24 mouse cellular contexts compared by ENCODE assay signal in genomic region chr11:94244385-94244784, GRCm38 (mm10). TPM values are rescaled to one million over a fixed set of nuclear protein-coding genes. Genes with fewer than 3 reads are reported as not detected.
DNase-seq lines count a peak whose midpoint lies in the region; ATAC-seq lines count a peak whose summit lies in the region.
"Had no signal": no experiment of that assay in that cellular context is flagged by ENCODE, and none has a peak within 500 bp of the region (broad histone marks: within the 10 kb centered on the region; RNA-seq: fewer than 3 reads in every experiment).

No protein-coding gene starts in this region.

- H3K36me3 ChIP-seq in midbrain, embryonic 14.5 days (ENCODE audit: control insufficient read depth, insufficient read depth, low read length): no peaks in the 10 kb centered on the region
- H3K36me3 ChIP-seq in midbrain, embryonic 11.5 days (ENCODE audit: control insufficient read depth, insufficient read depth, low read length): no peaks in the 10 kb centered on the region
- no peaks in the 10 kb centered on the region for H3K36me3 ChIP-seq in embryonic facial prominence, embryonic 13.5 days
- H3K36me3 ChIP-seq in hindbrain, embryonic 15.5 days: no peaks in the 10 kb centered on the region
- H3K36me3 ChIP-seq in limb, embryonic 15.5 days: no peaks in the 10 kb centered on the region
- H3K36me3 ChIP-seq: heart, embryonic 12.5 days had no signal

- no peaks in the 10 kb centered on the region for H3K9me3 ChIP-seq in midbrain, embryonic 14.5 days (ENCODE audit: control insufficient read depth, low read length)
- H3K9me3 ChIP-seq in midbrain, embryonic 11.5 days (ENCODE audit: control insufficient read depth, low read length): no peaks in the 10 kb centered on the region
- H3K9me3 ChIP-seq in embryonic facial prominence, embryonic 13.5 days: no peaks in the 10 kb centered on the region
- H3K9me3 ChIP-seq in hindbrain, embryonic 15.5 days: no peaks in the 10 kb centered on the region
- H3K9me3 ChIP-seq in limb, embryonic 15.5 days: no peaks in the 10 kb centered on the region
- H3K9me3 ChIP-seq: heart, embryonic 12.5 days had no signal

- H3K9ac ChIP-seq in midbrain, embryonic 14.5 days (replicated peaks; ENCODE audit: low read length): no peak overlapping the region
- H3K9ac ChIP-seq in midbrain, embryonic 11.5 days (ENCODE audit: low read length): no peak overlapping the region
- 0 out of 2 replicates have a peak overlapping the region, but pooled peaks have one; percentile 22 for H3K9ac ChIP-seq in embryonic facial prominence, embryonic 13.5 days
- no peak overlapping the region for H3K9ac ChIP-seq in hindbrain, embryonic 15.5 days
- H3K9ac ChIP-seq in limb, embryonic 15.5 days: no peak overlapping the region
- H3K9ac ChIP-seq: heart, embryonic 12.5 days had no signal

- ATAC-seq in midbrain, embryonic 14.5 days (ENCODE audit: low FRiP score, low TSS enrichment): no peak
- no peak for ATAC-seq in midbrain, embryonic 11.5 days (ENCODE audit: low FRiP score)
- no peak for ATAC-seq in embryonic facial prominence, embryonic 13.5 days (ENCODE audit: insufficient number of reproducible peaks, insufficient read depth, low FRiP score, low TSS enrichment, low read depth)
- ATAC-seq in hindbrain, embryonic 15.5 days (ENCODE audit: low FRiP score, low read depth): no peak
- no peak for ATAC-seq in limb, embryonic 15.5 days (ENCODE audit: insufficient number of reproducible peaks, low FRiP score, low TSS enrichment, low read depth)

- H3K4me2 ChIP-seq in midbrain, embryonic 14.5 days (ENCODE audit: low read length): no peak overlapping the region
- no peak overlapping the region for H3K4me2 ChIP-seq in midbrain, embryonic 11.5 days
- H3K4me2 ChIP-seq in embryonic facial prominence, embryonic 13.5 days: peak overlapping the region; percentile 43
- H3K4me2 ChIP-seq in hindbrain, embryonic 15.5 days: no peak overlapping the region
- H3K4me2 ChIP-seq in limb, embryonic 15.5 days: no peak overlapping the region
- H3K4me2 ChIP-seq: liver, embryonic 11.5 days had no signal

- H3K4me1 ChIP-seq in midbrain, embryonic 14.5 days (ENCODE audit: control insufficient read depth, insufficient read depth, low read length): peaks cover 26% of the 10 kb centered on the region
- H3K4me1 ChIP-seq in midbrain, embryonic 11.5 days (ENCODE audit: control insufficient read depth, insufficient read depth, low read length): peaks cover 20% of the 10 kb centered on the region
- H3K4me1 ChIP-seq in embryonic facial prominence, embryonic 13.5 days: peaks cover 75% of the 10 kb centered on the region
- H3K4me1 ChIP-seq in hindbrain, embryonic 15.5 days (replicated peaks): peaks cover 37% of the 10 kb centered on the region
- peaks cover 76% of the 10 kb centered on the region for H3K4me1 ChIP-seq in limb, embryonic 15.5 days

- H3K27ac ChIP-seq in midbrain, embryonic 14.5 days (replicated peaks; ENCODE audit: low read depth, low read length): no peak overlapping the region
- H3K27ac ChIP-seq in midbrain, embryonic 11.5 days (ENCODE audit: low read depth, low read length): no peak overlapping the region
- peak overlapping the region; percentile 95 for H3K27ac ChIP-seq in embryonic facial prominence, embryonic 13.5 days
- H3K27ac ChIP-seq in hindbrain, embryonic 15.5 days (replicated peaks): 0 out of 2 replicates have a peak overlapping the region, but pooled peaks have one; percentile 23
- H3K27ac ChIP-seq in limb, embryonic 15.5 days: peak overlapping the region; percentile 93

- WGBS in midbrain, embryonic 14.5 days: 40% methylated on average over 9 of the region's 9 CpGs
- WGBS in midbrain, embryonic 11.5 days: 63% methylated on average over 9 of the region's 9 CpGs
- 18% methylated on average over 9 of the region's 9 CpGs for WGBS in embryonic facial prominence, embryonic 13.5 days
- 52% methylated on average over 9 of the region's 9 CpGs for WGBS in hindbrain, embryonic 15.5 days
- WGBS in limb, embryonic 15.5 days: 40% methylated on average over 9 of the region's 9 CpGs

- DNase-seq in midbrain, embryonic 14.5 days: peak; percentile 53
- no peak for DNase-seq in midbrain, embryonic 11.5 days (ENCODE audit: low spot score, missing footprints)
- no peak for DNase-seq in urinary bladder, postnatal 36 days (ENCODE audit: low spot score in 2 of 2)
- DNase-seq in left cerebral cortex, postnatal 4 days: no peak
- no peak for DNase-seq in embryo, embryonic 9.5 days (ENCODE audit: extremely low spot score)
- DNase-seq: gastrocnemius, postnatal 10 days; heart, adult 11 months; heart, postnatal 14 days; kidney, adult 8-10 months; lung, adult 18-20 months had no signal

- intact Hi-C loops in left cerebral cortex, postnatal 4 days (cut with DNase I): no loop called here

- H3K27me3 ChIP-seq in midbrain, embryonic 14.5 days (ENCODE audit: control insufficient read depth, insufficient read depth, low read length): no peaks in the 10 kb centered on the region
- H3K27me3 ChIP-seq in midbrain, embryonic 11.5 days (ENCODE audit: control insufficient read depth, insufficient read depth, low read length): no peaks in the 10 kb centered on the region; the same call in 1 of the 2 replicates
- H3K27me3 ChIP-seq in embryonic facial prominence, embryonic 13.5 days: no peaks in the 10 kb centered on the region
- H3K27me3 ChIP-seq in hindbrain, embryonic 15.5 days: no peaks in the 10 kb centered on the region
- no peaks in the 10 kb centered on the region for H3K27me3 ChIP-seq in limb, embryonic 15.5 days

- no peak overlapping the region for H3K4me3 ChIP-seq in midbrain, embryonic 14.5 days (replicated peaks; ENCODE audit: low read depth, low read length)
- H3K4me3 ChIP-seq in midbrain, embryonic 11.5 days (ENCODE audit: low read depth, low read length): no peak overlapping the region
- no peak overlapping the region for H3K4me3 ChIP-seq in embryonic facial prominence, embryonic 13.5 days
- no peak overlapping the region for H3K4me3 ChIP-seq in hindbrain, embryonic 15.5 days
- H3K4me3 ChIP-seq in limb, embryonic 15.5 days: no peak overlapping the region
- H3K4me3 ChIP-seq: heart, embryonic 12.5 days had no signal

RNA-seq across cellular contexts. Expression of gene Wfikkn2, which starts 1.4 kb away (rescaled TPM):
- 0.47 and 2.0 TPM in 2 replicates for polyA plus RNA-seq in midbrain, embryonic 14.5 days (2014; fragmentation: Nextera tagmentation; extraction: Ambion mirVana)
- 1.7 and 1.8 TPM in 2 replicates for polyA plus RNA-seq in midbrain, embryonic 11.5 days (2014; fragmentation: Nextera tagmentation; extraction: Ambion mirVana)
- polyA plus RNA-seq in embryonic facial prominence, embryonic 13.5 days (2015; fragmentation: Nextera tagmentation; extraction: Ambion mirVana): 9.3 and 9.8 TPM in 2 replicates
- polyA plus RNA-seq in hindbrain, embryonic 15.5 days (2015; fragmentation: Nextera tagmentation; extraction: Ambion mirVana): 6.6 and 7.9 TPM in 2 replicates
- 12.9 and 13.5 TPM in 2 replicates for polyA plus RNA-seq in limb, embryonic 15.5 days (2015; fragmentation: Nextera tagmentation; extraction: Ambion mirVana)
- total RNA-seq in left cerebral cortex, postnatal 4 days (2021): 1 to 10 TPM; 1.0 to 1.8 TPM

RNA-seq across cellular contexts. Expression of gene Tob1, which starts 33.1 kb away (rescaled TPM):
- 29.5 and 34.7 TPM in 2 replicates for polyA plus RNA-seq in midbrain, embryonic 14.5 days (2014; fragmentation: Nextera tagmentation; extraction: Ambion mirVana)
- 33.1 and 33.5 TPM in 2 replicates for polyA plus RNA-seq in midbrain, embryonic 11.5 days (2014; fragmentation: Nextera tagmentation; extraction: Ambion mirVana)
- polyA plus RNA-seq in embryonic facial prominence, embryonic 13.5 days (2015; fragmentation: Nextera tagmentation; extraction: Ambion mirVana): 25.9 and 26.7 TPM in 2 replicates
- 32.8 and 35.6 TPM in 2 replicates for polyA plus RNA-seq in hindbrain, embryonic 15.5 days (2015; fragmentation: Nextera tagmentation; extraction: Ambion mirVana)
- polyA plus RNA-seq in limb, embryonic 15.5 days (2015; fragmentation: Nextera tagmentation; extraction: Ambion mirVana): 43.1 and 47.6 TPM in 2 replicates
- total RNA-seq in left cerebral cortex, postnatal 4 days (2021): 10 to 100 TPM; 27.3 to 28.3 TPM

RNA-seq across cellular contexts. Expression of gene Gm21885, which starts 37.3 kb away (rescaled TPM):
- 0.50 and 0.57 TPM in 2 replicates for polyA plus RNA-seq in midbrain, embryonic 14.5 days (2014; fragmentation: Nextera tagmentation; extraction: Ambion mirVana)
- polyA plus RNA-seq in midbrain, embryonic 11.5 days (2014; fragmentation: Nextera tagmentation; extraction: Ambion mirVana): 0.34 and 0.43 TPM in 2 replicates
- 0.37 TPM in 1 of 2 replicates, not detected in the other for polyA plus RNA-seq in embryonic facial prominence, embryonic 13.5 days (2015; fragmentation: Nextera tagmentation; extraction: Ambion mirVana)
- polyA plus RNA-seq in hindbrain, embryonic 15.5 days (2015; fragmentation: Nextera tagmentation; extraction: Ambion mirVana): 0.66 TPM in 1 of 2 replicates, not detected in the other
- polyA plus RNA-seq in limb, embryonic 15.5 days (2015; fragmentation: Nextera tagmentation; extraction: Ambion mirVana): 0.19 TPM in 1 of 2 replicates, not detected in the other
- not detected for total RNA-seq in left cerebral cortex, postnatal 4 days (2021)
- total RNA-seq: adrenal gland, postnatal 4 days; gastrocnemius, postnatal 10 days; heart, postnatal 14 days; layer of hippocampus, postnatal 10 days; left cerebral cortex, adult 8-10 months; megakaryocyte-erythroid progenitor cell, adult 5-6 weeks had no signal
- polyA plus RNA-seq: C2C12; cerebellum, adult 2 months; embryonic facial prominence, embryonic 11.5 days; frontal cortex, adult 2 months; heart, embryonic 12.5 days; liver, embryonic 11.5 days; neural tube, embryonic 14.5 days had no signal

Comparison
In these comparisons a context has a peak if more than half of its experiments do, and no peak if none do; other contexts are left out.
1. H3K27ac ChIP-seq: peak in embryonic facial prominence, embryonic 13.5 days (single experiment), hindbrain, embryonic 15.5 days (single experiment) and limb, embryonic 15.5 days (single experiment); none in midbrain, embryonic 14.5 days (single experiment) and midbrain, embryonic 11.5 days (single experiment).